Mouse (Mus musculus): ENCODE data around the gene Cyfip1. TPM values are rescaled to one million over a fixed set of nuclear protein-coding genes. Genes with fewer than 3 reads are reported as not detected.
A peak's percentile ranks its signal among the peaks of the same experiment; 100 is the strongest.

Gene Cyfip1
- total RNA-seq, 2 experiments from 2014 or later: 117 to 130 TPM

GRCm38 (mm10) chr7:55870340-55871020, 28.9 kb downstream of the Cyfip1 start:
- Histone ChIP-seq H3K4me3 (no peak overlapping the region), H3K27ac (peak overlapping the region; percentile 87)
- TF ChIP-seq CTCF (conservative IDR thresholded peaks at IDR 0.05): peak; percentile 64
- DNase-seq (ENCODE audit: low spot score in 2 of 2): no peak

- DNase-seq (ENCODE audit: low spot score in 2 of 2): no peak
- TF ChIP-seq CTCF (conservative IDR thresholded peaks at IDR 0.05): no peak
- H3K27ac ChIP-seq: peak overlapping the region; percentile 83
- H3K4me3 ChIP-seq: no peak overlapping the region
Measured at GRCm38 (mm10) chr7:55871476-55871875, 29.9 kb downstream of the Cyfip1 start.

- no peak for TF ChIP-seq CTCF (conservative IDR thresholded peaks at IDR 0.05)
- H3K27ac ChIP-seq: no peak overlapping the region; the same call in 1 of the 2 replicates
Measured at GRCm38 (mm10) chr7:55874703-55875102, 33.2 kb downstream of the Cyfip1 start.

GRCm38 (mm10) chr7:55877721-55878120, 36.2 kb downstream of the Cyfip1 start:
- no peak for TF ChIP-seq CTCF (conservative IDR thresholded peaks at IDR 0.05)
- H3K27ac ChIP-seq: peak overlapping the region; percentile 81
- no peak overlapping the region for H3K4me3 ChIP-seq
- DNase-seq (ENCODE audit: low spot score in 2 of 2): no peak

More at GRCm38 (mm10) chr7:55874703-55875102, 33.2 kb downstream of the Cyfip1 start:
- no peak overlapping the region for H3K4me3 ChIP-seq
- DNase-seq (ENCODE audit: low spot score in 2 of 2): no peak

- no peak for TF ChIP-seq CTCF (conservative IDR thresholded peaks at IDR 0.05)
- Histone ChIP-seq H3K27ac (peak overlapping the region; percentile 81), H3K4me3 (no peak overlapping the region)
- no peak for DNase-seq (ENCODE audit: low spot score in 2 of 2)
Measured at GRCm38 (mm10) chr7:55880882-55881281, 39.3 kb downstream of the Cyfip1 start.

- no peak for TF ChIP-seq CTCF (conservative IDR thresholded peaks at IDR 0.05)
- no peak for DNase-seq (ENCODE audit: low spot score in 2 of 2)
- Histone ChIP-seq H3K27ac (peak overlapping the region; percentile 87; the same call in 1 of the 2 replicates), H3K4me3 (no peak overlapping the region)
Measured at GRCm38 (mm10) chr7:55888603-55889002, 47.1 kb downstream of the Cyfip1 start.

GRCm38 (mm10) chr7:55889996-55890395, 48.5 kb downstream of the Cyfip1 start:
- DNase-seq (ENCODE audit: low spot score in 2 of 2): no peak
- no peak for TF ChIP-seq CTCF (conservative IDR thresholded peaks at IDR 0.05)
- no peak overlapping the region for H3K4me3 ChIP-seq
- peak overlapping the region; percentile 87 for H3K27ac ChIP-seq

GRCm38 (mm10) chr7:55890731-55891130, 49.2 kb downstream of the Cyfip1 start:
- Histone ChIP-seq H3K4me3 (no peak overlapping the region), H3K27ac (peak overlapping the region; percentile 87)
- no peak for TF ChIP-seq CTCF (conservative IDR thresholded peaks at IDR 0.05)
- peak in 1 of 2 experiments; percentile 55 for DNase-seq (ENCODE audit: low spot score in 2 of 2)

GRCm38 (mm10) chr7:55891797-55892196, 50.3 kb downstream of the Cyfip1 start:
- DNase-seq (ENCODE audit: low spot score in 2 of 2): peak in 1 of 2 experiments; percentile 32
- TF ChIP-seq CTCF (conservative IDR thresholded peaks at IDR 0.05): no peak
- Histone ChIP-seq H3K4me3 (no peak overlapping the region), H3K27ac (peak overlapping the region; percentile 78)

GRCm38 (mm10) chr7:55903766-55904165, 62.2 kb downstream of the Cyfip1 start:
- H3K27ac ChIP-seq: no peak overlapping the region

GRCm38 (mm10) chr7:55905449-55905848, 63.9 kb downstream of the Cyfip1 start:
- no peak for DNase-seq (ENCODE audit: low spot score in 2 of 2)
- Histone ChIP-seq H3K4me3 (no peak overlapping the region), H3K27ac (no peak overlapping the region)
- TF ChIP-seq CTCF (conservative IDR thresholded peaks at IDR 0.05): peak; percentile 65

More at GRCm38 (mm10) chr7:55903766-55904165, 62.2 kb downstream of the Cyfip1 start:
- no peak overlapping the region for H3K4me3 ChIP-seq
- DNase-seq (ENCODE audit: low spot score in 2 of 2): no peak
- peak; percentile 36 for TF ChIP-seq CTCF (conservative IDR thresholded peaks at IDR 0.05)

GRCm38 (mm10) chr7:55909519-55909918, 68.0 kb downstream of the Cyfip1 start:
- 0 out of 2 replicates have a peak overlapping the region, but pooled peaks have one; percentile 19 for H3K27ac ChIP-seq
- no peak overlapping the region for H3K4me3 ChIP-seq
- no peak for DNase-seq (ENCODE audit: low spot score in 2 of 2)
- no peak for TF ChIP-seq CTCF (conservative IDR thresholded peaks at IDR 0.05)

GRCm38 (mm10) chr7:55910356-55910755, 68.8 kb downstream of the Cyfip1 start:
- no peak for DNase-seq (ENCODE audit: low spot score in 2 of 2)
- H3K27ac ChIP-seq: peak overlapping the region; percentile 37
- TF ChIP-seq CTCF (conservative IDR thresholded peaks at IDR 0.05): no peak

GRCm38 (mm10) chr7:55911371-55911770, 69.8 kb downstream of the Cyfip1 start:
- Histone ChIP-seq H3K27ac (peak overlapping the region; percentile 40), H3K4me3 (no peak overlapping the region)
- no peak for DNase-seq (ENCODE audit: low spot score in 2 of 2)
- TF ChIP-seq CTCF (conservative IDR thresholded peaks at IDR 0.05): no peak

More at GRCm38 (mm10) chr7:55910356-55910755, 68.8 kb downstream of the Cyfip1 start:
- H3K4me3 ChIP-seq: no peak overlapping the region

All from layer of hippocampus, adult 2 months (tissue).